Mouse (Mus musculus): ENCODE measurements at regions not wholly inside any gene's neighbourhood (a gene's known extent, or its start where the extent isn't known, plus 50 kb on each side); places are given as distances from the start of the nearest gene placed in this dataset.
"Not testable (repeated sequence)": the region's sequence is repeated elsewhere in the genome, so short reads cannot be mapped to it uniquely, and the experiment has no call there.

DNA sequence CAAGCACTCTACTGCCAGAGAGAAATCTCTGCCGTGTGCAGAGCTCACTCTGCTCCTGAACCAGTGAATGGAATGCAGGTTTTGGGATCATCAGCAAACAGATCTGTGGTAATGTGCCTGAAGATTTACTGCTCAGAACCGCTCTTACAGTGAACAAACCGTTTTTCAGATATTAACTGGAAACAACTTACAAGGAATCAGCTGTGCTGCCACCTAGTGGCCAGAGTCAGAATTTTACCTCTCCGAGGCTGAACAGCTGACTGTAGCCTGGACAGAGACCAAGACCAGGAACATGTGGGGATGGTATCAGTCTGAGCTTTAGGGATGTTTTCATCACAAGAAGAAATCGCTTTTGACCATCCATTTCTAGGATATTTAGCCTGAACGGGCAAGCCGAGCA is 65.3 kb downstream of the Gm15023 start:
- 31% methylated on average over 5 of the region's 7 CpGs for WGBS
- not testable (repeated sequence) for ATAC-seq (replicated peaks; ENCODE audit: low FRiP score, low TSS enrichment, low read depth); H3K36me3 ChIP-seq (ENCODE audit: control insufficient read depth, insufficient read depth, low read length); DNase-seq (ENCODE audit: low spot score); H3K4me1 ChIP-seq (replicated peaks; ENCODE audit: control insufficient read depth, insufficient read depth, low read length); H3K27ac ChIP-seq (ENCODE audit: low read depth); H3K4me2 ChIP-seq (ENCODE audit: low read length); H3K9me3 ChIP-seq (ENCODE audit: control insufficient read depth, low read length); H3K27me3 ChIP-seq (replicated peaks; ENCODE audit: control insufficient read depth, insufficient read depth, low read length); H3K9ac ChIP-seq (ENCODE audit: low read length); H3K4me3 ChIP-seq (ENCODE audit: low read depth, low read length)

DNA sequence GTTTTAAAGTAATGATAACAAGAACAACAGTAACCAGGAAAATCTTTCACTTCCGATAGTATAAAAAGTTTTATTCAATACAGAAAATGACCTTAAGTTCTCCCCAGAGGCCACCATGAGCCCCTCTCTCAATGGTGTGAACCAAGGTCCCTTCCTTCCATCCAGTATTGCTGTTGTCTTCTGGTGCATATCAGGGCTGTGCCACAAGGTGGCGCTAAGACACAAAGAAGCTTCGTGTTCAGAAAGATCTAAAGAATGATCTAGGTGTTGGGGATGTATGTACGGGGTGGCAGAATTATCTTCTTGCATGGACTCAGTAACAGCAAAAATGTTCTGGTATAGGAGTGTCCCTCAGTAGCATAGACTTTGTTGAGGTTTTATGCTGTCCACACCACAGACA is 66.6 kb downstream of the Gm15023 start:
- peak; percentile 58 for DNase-seq (ENCODE audit: low spot score)
- not testable (repeated sequence) for H3K27me3 ChIP-seq (replicated peaks; ENCODE audit: control insufficient read depth, insufficient read depth, low read length); H3K4me2 ChIP-seq (ENCODE audit: low read length); H3K9ac ChIP-seq (ENCODE audit: low read length); H3K4me3 ChIP-seq (ENCODE audit: low read depth, low read length); ATAC-seq (replicated peaks; ENCODE audit: low FRiP score, low TSS enrichment, low read depth); H3K4me1 ChIP-seq (replicated peaks; ENCODE audit: control insufficient read depth, insufficient read depth, low read length); H3K27ac ChIP-seq (ENCODE audit: low read depth); H3K36me3 ChIP-seq (ENCODE audit: control insufficient read depth, insufficient read depth, low read length); H3K9me3 ChIP-seq (ENCODE audit: control insufficient read depth, low read length)
- WGBS: 28% methylated on average over 4 of the region's 4 CpGs

DNA sequence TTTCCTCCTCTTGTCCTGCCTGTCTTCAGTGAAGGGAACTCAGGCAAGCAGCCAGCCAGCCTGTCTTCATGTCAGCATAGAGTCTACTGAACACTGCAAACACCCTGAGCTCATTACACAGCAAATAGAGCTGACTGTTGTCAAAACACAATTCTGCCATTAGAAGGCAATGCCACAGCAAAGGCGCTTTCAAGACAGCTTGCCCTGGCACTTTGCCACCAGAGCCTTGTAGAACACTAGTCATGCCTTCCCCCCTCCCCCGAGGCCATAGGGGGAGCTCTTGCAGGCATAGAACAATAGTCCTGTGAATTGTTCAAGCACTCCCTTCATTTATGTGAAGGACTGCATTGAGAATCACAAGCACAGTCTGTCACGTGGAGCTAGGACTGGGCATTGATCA is 75.8 kb downstream of the Gm15023 start:
- 74% methylated on average over 3 of the region's 3 CpGs for WGBS
- Histone ChIP-seq H3K9ac (ENCODE audit: low read length) (no peak overlapping the region), H3K4me3 (ENCODE audit: low read depth, low read length) (no peak overlapping the region), H3K4me1 (replicated peaks; ENCODE audit: control insufficient read depth, insufficient read depth, low read length) (no peaks in the 10 kb centered on the region), H3K4me2 (ENCODE audit: low read length) (no peak overlapping the region), H3K36me3 (ENCODE audit: control insufficient read depth, insufficient read depth, low read length) (no peaks in the 10 kb centered on the region), H3K9me3 (ENCODE audit: control insufficient read depth, low read length) (no peaks in the 10 kb centered on the region), H3K27me3 (replicated peaks; ENCODE audit: control insufficient read depth, insufficient read depth, low read length) (0 out of 2 replicates have a peak, but pooled peaks cover 3% of the 10 kb centered on the region), H3K27ac (ENCODE audit: low read depth) (no peak overlapping the region)
- no peak for ATAC-seq (replicated peaks; ENCODE audit: low FRiP score, low TSS enrichment, low read depth)
- no peak for DNase-seq (ENCODE audit: low spot score)

DNA sequence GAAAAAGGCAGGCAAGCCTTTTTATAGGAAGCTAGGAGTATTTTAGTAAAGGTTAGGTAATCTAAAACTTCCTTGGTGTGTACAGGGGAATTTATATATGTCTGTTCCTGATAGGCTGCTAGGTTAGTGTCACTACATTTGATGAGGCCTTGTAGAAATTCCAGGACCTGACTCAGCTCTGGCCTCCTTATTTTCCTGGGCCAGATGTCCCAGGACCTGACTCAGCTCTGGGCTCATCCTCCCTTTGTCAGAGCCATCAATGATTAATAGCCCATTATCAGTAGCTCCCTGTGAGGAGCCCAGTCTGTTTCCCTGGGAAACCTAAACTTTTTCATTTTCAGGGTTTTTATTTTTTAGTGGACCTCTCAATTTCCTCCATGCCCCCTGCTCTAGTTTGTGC is 79.3 kb downstream of the Gm15023 start:
- Histone ChIP-seq H3K27me3 (replicated peaks; ENCODE audit: control insufficient read depth, insufficient read depth, low read length) (0 out of 2 replicates have a peak, but pooled peaks cover 3% of the 10 kb centered on the region), H3K27ac (ENCODE audit: low read depth) (no peak overlapping the region), H3K4me2 (ENCODE audit: low read length) (no peak overlapping the region), H3K36me3 (ENCODE audit: control insufficient read depth, insufficient read depth, low read length) (no peaks in the 10 kb centered on the region), H3K4me3 (ENCODE audit: low read depth, low read length) (no peak overlapping the region), H3K4me1 (replicated peaks; ENCODE audit: control insufficient read depth, insufficient read depth, low read length) (no peaks in the 10 kb centered on the region), H3K9me3 (ENCODE audit: control insufficient read depth, low read length) (no peaks in the 10 kb centered on the region), H3K9ac (ENCODE audit: low read length) (no peak overlapping the region)
- ATAC-seq (replicated peaks; ENCODE audit: low FRiP score, low TSS enrichment, low read depth): no peak
- no peak for DNase-seq (ENCODE audit: low spot score)

DNA sequence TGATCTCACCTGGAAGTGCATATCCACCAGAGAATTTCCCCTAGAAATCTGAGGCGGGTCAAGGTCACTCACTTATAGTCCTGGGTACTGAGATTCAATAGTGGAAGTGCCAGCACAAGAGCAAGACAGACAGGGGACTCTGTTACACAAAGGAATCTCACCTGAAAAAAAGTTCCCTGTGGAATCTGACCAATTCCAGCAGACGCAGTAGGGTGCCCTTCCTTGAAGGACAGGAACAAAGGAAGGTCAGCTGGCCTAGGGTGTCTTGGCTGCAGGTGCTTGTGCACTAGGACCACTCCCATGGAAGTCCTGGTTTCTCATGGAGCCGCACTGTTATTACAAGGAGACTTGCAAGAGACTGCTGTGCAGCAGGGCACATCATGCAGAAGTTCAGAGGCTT is 81.2 kb downstream of the Gm15023 start:
- WGBS: 57% methylated on average over 3 of the region's 3 CpGs
- DNase-seq (ENCODE audit: low spot score) (no peak), ATAC-seq (replicated peaks; ENCODE audit: low FRiP score, low TSS enrichment, low read depth) (no peak)
- Histone ChIP-seq H3K9me3 (ENCODE audit: control insufficient read depth, low read length) (no peaks in the 10 kb centered on the region), H3K27ac (ENCODE audit: low read depth) (no peak overlapping the region), H3K9ac (ENCODE audit: low read length) (no peak overlapping the region), H3K27me3 (replicated peaks; ENCODE audit: control insufficient read depth, insufficient read depth, low read length) (0 out of 2 replicates have a peak, but pooled peaks cover 3% of the 10 kb centered on the region), H3K36me3 (ENCODE audit: control insufficient read depth, insufficient read depth, low read length) (no peaks in the 10 kb centered on the region), H3K4me2 (ENCODE audit: low read length) (no peak overlapping the region), H3K4me1 (replicated peaks; ENCODE audit: control insufficient read depth, insufficient read depth, low read length) (no peaks in the 10 kb centered on the region), H3K4me3 (ENCODE audit: low read depth, low read length) (no peak overlapping the region)

DNA sequence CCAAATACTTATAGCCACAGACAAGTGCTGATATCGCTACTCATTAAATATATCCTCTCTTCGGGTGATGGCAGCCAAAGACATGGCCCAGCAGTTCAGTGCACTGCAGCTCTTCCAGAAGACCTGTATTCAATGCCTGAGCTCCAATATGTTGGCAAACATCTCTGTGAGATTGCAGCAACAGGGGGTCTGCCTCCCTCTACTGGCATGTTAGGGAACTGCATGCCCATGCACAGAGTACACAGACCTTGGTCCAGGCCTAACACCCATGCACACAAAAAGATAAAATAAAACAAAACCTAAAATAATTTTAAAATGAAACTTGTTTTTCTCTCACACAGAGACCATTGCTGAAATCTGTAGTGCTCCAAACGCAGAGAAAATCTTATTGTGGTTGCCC is 82.1 kb upstream of the Zmat1 start:
- peak; percentile 70 for DNase-seq (ENCODE audit: low spot score)
- 31% methylated on average over 2 of the region's 3 CpGs for WGBS
- H3K4me2 ChIP-seq (ENCODE audit: low read length); H3K9me3 ChIP-seq (ENCODE audit: control insufficient read depth, low read length); H3K9ac ChIP-seq (ENCODE audit: low read length); H3K4me3 ChIP-seq (ENCODE audit: low read depth, low read length); ATAC-seq (replicated peaks; ENCODE audit: low FRiP score, low TSS enrichment, low read depth); H3K27ac ChIP-seq (ENCODE audit: low read depth); H3K27me3 ChIP-seq (replicated peaks; ENCODE audit: control insufficient read depth, insufficient read depth, low read length); H3K4me1 ChIP-seq (replicated peaks; ENCODE audit: control insufficient read depth, insufficient read depth, low read length); H3K36me3 ChIP-seq (ENCODE audit: control insufficient read depth, insufficient read depth, low read length): not testable (repeated sequence)

DNA sequence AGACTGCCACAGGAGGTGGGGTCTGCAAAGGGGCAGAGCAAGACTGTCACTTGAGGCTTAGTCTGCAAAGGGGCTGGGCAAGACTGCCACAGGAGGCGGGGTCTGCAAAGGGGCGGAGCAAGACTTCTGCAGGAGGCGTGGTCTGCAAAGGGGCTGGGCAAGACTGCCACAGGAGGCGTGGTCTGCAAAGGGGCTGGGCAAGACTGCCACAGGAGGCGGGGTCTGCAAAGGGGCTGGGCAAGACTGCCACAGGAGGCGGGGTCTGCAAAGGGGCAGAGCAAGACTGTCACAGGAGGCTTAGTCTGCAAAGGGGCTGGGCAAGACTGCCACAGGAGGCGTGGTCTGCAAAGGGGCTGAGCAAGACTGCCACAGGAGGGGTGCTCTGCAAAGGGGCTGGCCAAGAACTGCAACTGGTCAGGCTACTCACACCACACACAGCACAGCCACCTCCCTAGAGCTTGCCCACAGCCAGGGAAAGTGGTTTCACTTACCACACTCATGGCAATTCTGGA is 78.1 kb upstream of the Zmat1 start:
- not testable (repeated sequence) for H3K9ac ChIP-seq (ENCODE audit: low read length); H3K4me2 ChIP-seq (ENCODE audit: low read length); H3K27me3 ChIP-seq (replicated peaks; ENCODE audit: control insufficient read depth, insufficient read depth, low read length); H3K4me1 ChIP-seq (replicated peaks; ENCODE audit: control insufficient read depth, insufficient read depth, low read length); DNase-seq (ENCODE audit: low spot score); ATAC-seq (replicated peaks; ENCODE audit: low FRiP score, low TSS enrichment, low read depth); H3K36me3 ChIP-seq (ENCODE audit: control insufficient read depth, insufficient read depth, low read length); H3K4me3 ChIP-seq (ENCODE audit: low read depth, low read length); H3K27ac ChIP-seq (ENCODE audit: low read depth); H3K9me3 ChIP-seq (ENCODE audit: control insufficient read depth, low read length)
- WGBS: 21% methylated on average over 5 of the region's 7 CpGs

DNA sequence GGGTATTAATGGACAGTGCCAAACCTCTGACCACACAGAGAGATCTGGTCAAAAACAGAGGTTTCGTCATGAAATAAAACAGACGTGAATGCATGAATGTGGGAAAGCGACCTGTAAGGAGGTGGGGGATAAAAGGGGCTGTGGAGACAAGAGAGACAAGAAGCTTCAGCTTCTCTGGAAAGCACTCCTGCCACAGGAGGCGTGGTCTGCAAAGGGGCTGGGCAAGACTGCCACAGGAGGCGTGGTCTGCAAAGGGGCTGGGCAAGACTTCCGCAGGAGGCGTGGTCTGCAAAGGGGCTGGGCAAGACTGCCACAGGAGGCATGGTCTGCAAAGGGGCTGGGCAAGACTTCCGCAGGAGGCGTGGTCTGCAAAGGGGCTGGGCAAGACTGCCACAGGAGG is 77.6 kb upstream of the Zmat1 start:
- not testable (repeated sequence) for ATAC-seq (replicated peaks; ENCODE audit: low FRiP score, low TSS enrichment, low read depth); H3K36me3 ChIP-seq (ENCODE audit: control insufficient read depth, insufficient read depth, low read length); H3K9me3 ChIP-seq (ENCODE audit: control insufficient read depth, low read length); H3K27me3 ChIP-seq (replicated peaks; ENCODE audit: control insufficient read depth, insufficient read depth, low read length); H3K4me3 ChIP-seq (ENCODE audit: low read depth, low read length); H3K9ac ChIP-seq (ENCODE audit: low read length); H3K27ac ChIP-seq (ENCODE audit: low read depth); DNase-seq (ENCODE audit: low spot score); H3K4me1 ChIP-seq (replicated peaks; ENCODE audit: control insufficient read depth, insufficient read depth, low read length); H3K4me2 ChIP-seq (ENCODE audit: low read length)
- WGBS: 25% methylated on average over 6 of the region's 9 CpGs

DNA sequence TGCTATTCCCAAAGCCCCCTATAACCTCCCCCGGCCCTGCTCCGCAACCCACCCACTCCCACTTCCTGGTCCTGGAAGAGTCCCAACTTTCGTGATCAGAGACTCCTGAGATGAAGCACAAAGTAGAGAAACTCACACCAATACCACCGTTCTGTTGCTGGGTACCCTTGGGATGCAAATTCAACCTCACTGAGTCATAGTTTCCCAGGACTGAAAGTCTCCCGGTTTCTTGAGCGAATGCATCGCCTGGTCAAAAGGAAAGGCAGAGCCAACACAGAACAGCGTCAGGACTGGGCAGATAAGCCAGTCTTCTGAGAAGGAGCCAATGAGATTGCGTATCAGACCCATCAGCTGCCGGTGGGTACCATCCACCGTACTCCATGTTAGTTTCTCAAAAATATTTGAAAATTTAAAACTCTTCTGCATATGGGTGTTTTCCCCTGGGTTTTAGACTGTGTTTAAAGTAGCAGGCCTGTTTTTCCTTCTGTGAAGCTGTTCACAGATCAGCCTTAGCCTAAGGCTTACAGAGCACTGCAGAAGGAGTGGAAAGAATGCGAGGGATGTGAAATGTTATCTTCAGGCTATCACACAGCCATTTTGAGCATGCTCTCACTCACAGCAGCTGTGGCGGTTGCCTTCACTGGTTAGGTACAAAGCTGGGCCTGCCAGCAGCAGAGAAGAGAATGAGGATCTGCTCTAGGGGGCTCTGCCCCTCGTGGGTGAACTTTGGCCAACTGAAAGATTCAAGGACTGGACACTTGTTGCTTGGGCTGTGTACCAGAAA is 77.0 kb upstream of the Zmat1 start:
- WGBS: 65% methylated on average over 14 of the region's 14 CpGs
- not testable (repeated sequence) for H3K4me1 ChIP-seq (replicated peaks; ENCODE audit: control insufficient read depth, insufficient read depth, low read length)

More for the DNA sequence above, 77.0 kb upstream of the Zmat1 start:
- not testable (repeated sequence) for H3K4me3 ChIP-seq (ENCODE audit: low read depth, low read length); H3K9ac ChIP-seq (ENCODE audit: low read length); DNase-seq (ENCODE audit: low spot score); H3K27me3 ChIP-seq (replicated peaks; ENCODE audit: control insufficient read depth, insufficient read depth, low read length); H3K27ac ChIP-seq (ENCODE audit: low read depth); H3K9me3 ChIP-seq (ENCODE audit: control insufficient read depth, low read length); H3K4me2 ChIP-seq (ENCODE audit: low read length); ATAC-seq (replicated peaks; ENCODE audit: low FRiP score, low TSS enrichment, low read depth); H3K36me3 ChIP-seq (ENCODE audit: control insufficient read depth, insufficient read depth, low read length)
